Mouse (Mus musculus): ENCODE measurements around the gene Gatad2a.

GRCm38 (mm10) chr8:69926901-69927300, 69.3 kb downstream of the Gatad2a start:
- TF ChIP-seq POLR2A (IDR thresholded peaks at IDR 0.05; ENCODE audit: borderline replicate concordance, insufficient read depth, low read length) (no peak), CTCF (IDR thresholded peaks at IDR 0.05; ENCODE audit: borderline replicate concordance, insufficient read depth, low read depth, low read length) (no peak)

Data from cerebellum, adult 2 months (tissue).